Mouse (Mus musculus) ES-Bruce4 (cell line): ENCODE results near the gene Sptb.

Experiments
- CTCF ChIP-seq: IDR thresholded peaks from one replicate; pipeline ENCODE4 v1.8.1; 2011; ENCODE audit warnings: low read depth, low read length
- EP300 ChIP-seq: IDR thresholded peaks from 2 replicates; pipeline ENCODE4 v1.6.1; 2011; ENCODE audit warnings: low read depth, low read length; ENCODE audit not compliant: insufficient read depth
- POLR2A ChIP-seq: IDR thresholded peaks from one replicate; pipeline ENCODE4 v1.8.1; 2011; ENCODE audit warnings: low read length; ENCODE audit not compliant: insufficient read depth

DNA sequence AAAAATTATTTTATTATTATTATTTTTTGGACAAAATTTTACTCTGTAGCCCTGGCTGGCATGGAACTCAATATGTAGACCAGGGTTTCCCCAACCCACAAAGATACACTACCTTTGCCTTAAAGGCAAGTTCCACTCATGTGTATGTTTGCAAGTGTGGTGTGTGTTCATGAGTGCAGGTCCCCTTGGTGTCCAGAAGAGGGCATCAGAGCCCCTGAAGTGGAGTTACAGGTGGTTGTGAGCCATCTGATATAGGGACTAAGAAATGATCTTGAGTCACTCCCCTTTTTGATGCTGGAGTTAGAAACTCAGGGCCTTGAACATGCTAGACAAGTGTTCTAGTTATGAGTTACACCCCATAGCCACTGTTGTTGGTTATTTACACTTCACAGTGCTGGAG is 125.3 kb downstream of the Sptb start:
- TF ChIP-seq POLR2A (no peak), CTCF (peak; percentile 14), EP300 (no peak)
